Mouse (Mus musculus) limb, embryonic 13.5 days (tissue): Measurements from ENCODE around the gene Rgl3. TPM values are rescaled to one million over a fixed set of nuclear protein-coding genes. Genes with fewer than 3 reads are reported as not detected.
A peak's percentile ranks its signal among the peaks of the same experiment; 100 is the strongest.

Source experiments
- ATAC-seq: fragments of 200-750 bp; cut with Nextera tagmentation; 2 replicates; pipeline ENCODE4 v1.8.0; 2017; ENCODE audit warnings: low read depth, moderate number of reproducible peaks, moderate TSS enrichment; ENCODE audit not compliant: low FRiP score
- H3K27ac ChIP-seq: fragments of 300-500 bp; sonication (generic); 2 replicates; pipeline ENCODE4 v1.5.1; 2015; ENCODE audit warnings: inconsistent platforms, mild to moderate bottlenecking, moderate library complexity
- H3K27me3 ChIP-seq: fragments of 300-500 bp; sonication (generic); 2 replicates; pipeline ENCODE4 v1.6.1; 2015; ENCODE audit warnings: mild to moderate bottlenecking, inconsistent platforms
- H3K36me3 ChIP-seq: fragments of 300-500 bp; sonication (generic); 2 replicates; pipeline ENCODE4 v1.6.1; 2015; ENCODE audit warnings: inconsistent platforms, mild to moderate bottlenecking, moderate library complexity
- H3K4me1 ChIP-seq: fragments of 300-500 bp; sonication (generic); 2 replicates; pipeline ENCODE4 v1.6.1; 2015; ENCODE audit warnings: inconsistent platforms
- H3K4me2 ChIP-seq: fragments of 300-500 bp; sonication (generic); replicated peaks from 2 replicates; pipeline ENCODE4 v1.6.1; 2015; ENCODE audit warnings: inconsistent platforms, mild to moderate bottlenecking, moderate library complexity
- H3K4me3 ChIP-seq: fragments of 300-500 bp; sonication (generic); 2 replicates; pipeline ENCODE4 v1.5.1; 2015; ENCODE audit warnings: moderate library complexity, mild to moderate bottlenecking, inconsistent platforms
- H3K9ac ChIP-seq: fragments of 300-500 bp; sonication (generic); 2 replicates; pipeline ENCODE4 v1.6.1; 2015; ENCODE audit warnings: mild to moderate bottlenecking, inconsistent platforms
- H3K9me3 ChIP-seq: fragments of 300-500 bp; sonication (generic); 2 replicates; pipeline ENCODE4 v1.6.1; 2016; ENCODE audit warnings: inconsistent platforms
- WGBS: fragments of 180-500 bp; shearing (Covaris S2); methylation state at CpG from one replicate; pipeline ENCODE4 v1.1.7; 2015; 5-methylcytosine and 5-hydroxymethylcytosine counted together
- polyA plus RNA-seq: library from polyadenylated mRNA; unstranded; fragments of >200 nt; fragmentation: Nextera tagmentation; extraction: Ambion mirVana; gene quantifications from 2 replicates; pipeline ENCODE4 v1.2.1, GENCODE M21; 2015

Rgl3 gene
- polyA plus RNA-seq, 1 experiment from 2014 or later, result 1.6 TPM

DNA sequence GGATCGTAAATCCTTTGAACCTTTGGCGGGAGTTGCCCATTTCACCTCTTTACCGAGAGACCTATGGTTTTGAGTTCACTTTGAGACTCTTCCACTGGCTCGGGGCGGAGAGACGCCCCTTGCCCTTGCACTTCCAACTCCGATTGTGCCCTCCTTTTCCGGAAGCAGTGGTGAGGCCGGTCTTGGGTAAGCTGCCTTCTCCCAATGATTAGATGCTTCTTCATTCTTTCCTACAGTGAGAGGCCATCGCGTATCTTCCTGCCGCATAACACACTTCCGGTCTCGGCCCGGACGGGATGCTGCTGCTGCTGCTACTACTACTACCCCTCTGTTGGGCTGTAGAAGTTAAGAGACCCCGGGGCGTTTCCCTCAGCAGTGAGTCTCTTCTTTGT, 13.9 kb upstream of the Rgl3 start:
- Histone ChIP-seq H3K27me3 (0 out of 2 replicates have a peak, but pooled peaks cover 2% of the 10 kb centered on the region), H3K27ac (peak overlapping the region; percentile 28; the same call in 1 of the 2 replicates), H3K4me2 (peak overlapping the region; percentile 93), H3K36me3 (peaks cover 44% of the 10 kb centered on the region), H3K4me3 (peak overlapping the region; percentile 67), H3K4me1 (peaks cover 23% of the 10 kb centered on the region), H3K9ac (peak overlapping the region; percentile 78), H3K9me3 (no peaks in the 10 kb centered on the region)
- WGBS, result under 1% methylated on average over 18 of the region's 18 CpGs
- no peak for ATAC-seq

DNA sequence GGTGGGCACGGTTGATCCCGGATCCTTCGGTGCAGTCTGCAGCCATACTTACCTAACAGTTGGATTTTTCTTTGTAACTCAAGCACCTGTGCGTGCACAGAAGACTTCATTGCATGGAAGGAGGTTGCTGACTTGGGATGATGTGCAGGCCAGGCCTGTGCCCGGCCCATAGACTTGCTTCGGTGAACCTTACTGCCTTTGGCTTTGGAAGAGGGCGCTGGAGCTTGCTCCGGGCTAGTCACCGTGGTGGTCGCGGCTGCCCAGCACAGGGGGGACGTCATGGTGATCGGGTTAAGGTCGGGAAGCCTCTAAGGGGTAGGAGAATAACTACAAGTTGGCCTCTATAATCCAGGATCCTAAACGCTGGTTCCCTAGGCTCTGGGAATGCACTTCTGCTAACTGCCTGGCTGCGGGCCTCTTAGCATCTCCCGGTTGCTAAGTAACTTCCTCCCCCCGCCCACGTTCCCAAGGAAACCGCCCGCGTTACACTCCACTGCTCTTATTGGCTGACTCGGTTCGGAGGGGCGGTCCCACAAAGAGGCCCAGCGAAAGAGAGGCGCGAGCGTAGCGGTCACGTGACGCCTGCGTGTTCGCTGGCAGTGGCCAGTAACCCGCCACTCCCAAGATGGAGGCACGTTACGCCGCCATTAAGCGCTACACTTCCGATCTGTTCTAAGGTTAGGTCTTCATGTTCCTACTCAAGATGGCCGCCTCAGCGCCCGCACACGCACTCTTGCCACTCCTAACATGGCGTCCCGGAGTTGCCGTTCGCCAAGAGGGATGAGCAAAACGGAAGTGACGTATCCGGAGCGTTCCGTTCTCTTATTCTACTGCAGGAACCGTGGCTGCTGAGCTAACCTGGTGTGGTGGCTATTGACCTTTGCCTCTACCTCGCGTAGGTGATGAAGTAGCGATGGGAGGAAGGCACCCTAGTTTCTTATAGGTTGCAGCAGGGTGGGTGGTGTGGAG, 13.2 kb upstream of the Rgl3 start, which contains the start of the genes Ccdc151 and Prkcsh:
Ccdc151 (minus strand) TSS at position 441 of the 969 bp plus-strand sequence.
Prkcsh (plus strand) TSS at position 613 of the 969 bp plus-strand sequence.
- Histone ChIP-seq H3K36me3 (peaks cover 37% of the 10 kb centered on the region), H3K4me1 (peaks cover 23% of the 10 kb centered on the region), H3K9ac (peak within 1 kb of the TSS; percentile 78), H3K27ac (peak within 1 kb of the TSS; percentile 28; the same call in 1 of the 2 replicates), H3K4me3 (peak within 1 kb of the TSS; percentile 67), H3K27me3 (0 out of 2 replicates have a peak, but pooled peaks cover 3% of the 10 kb centered on the region), H3K9me3 (no peaks in the 10 kb centered on the region), H3K4me2 (peak within 1 kb of the TSS; percentile 93)
- whole genome bisulfite sequencing, result 6% methylated on average over 57 of the region's 57 CpGs
- ATAC-seq, result peak; percentile 99

GRCm38 (mm10) chr9:22001633-22002032, 12.4 kb upstream of the Rgl3 start:
- Histone ChIP-seq H3K36me3 (peaks cover 29% of the 10 kb centered on the region), H3K4me2 (peak overlapping the region; percentile 63), H3K9ac (no peak overlapping the region), H3K27me3 (0 out of 2 replicates have a peak, but pooled peaks cover 3% of the 10 kb centered on the region), H3K4me1 (peaks cover 23% of the 10 kb centered on the region), H3K9me3 (no peaks in the 10 kb centered on the region), H3K27ac (no peak overlapping the region), H3K4me3 (no peak overlapping the region)
- ATAC-seq, result no peak
- WGBS, result 87% methylated on average over 4 of the region's 4 CpGs

DNA sequence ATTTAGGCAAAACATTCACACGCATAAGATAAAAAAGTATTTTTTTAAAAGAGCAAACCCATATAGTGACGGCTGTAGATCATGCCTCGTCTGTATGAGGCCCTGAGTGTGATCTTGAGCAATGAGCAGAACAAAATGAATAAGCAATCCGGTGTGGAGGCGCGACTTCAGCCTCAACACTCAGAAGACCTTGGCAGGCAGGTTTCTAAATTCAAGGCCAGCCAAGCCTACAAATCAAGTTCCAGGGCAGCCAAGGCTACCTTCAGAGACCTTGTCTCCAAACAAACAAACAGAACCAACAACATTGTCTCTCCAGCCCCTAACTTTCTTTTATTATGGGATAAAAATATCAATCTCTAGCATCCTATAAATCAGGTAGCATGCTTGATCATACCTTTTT, 11.1 kb upstream of the Rgl3 start:
- WGBS, result 91% methylated on average over 6 of the region's 6 CpGs
- Histone ChIP-seq H3K9me3 (no peaks in the 10 kb centered on the region), H3K27me3 (0 out of 2 replicates have a peak, but pooled peaks cover 3% of the 10 kb centered on the region), H3K27ac (no peak overlapping the region), H3K36me3 (peaks cover 16% of the 10 kb centered on the region), H3K4me3 (no peak overlapping the region), H3K4me2 (no peak overlapping the region), H3K4me1 (peaks cover 23% of the 10 kb centered on the region), H3K9ac (no peak overlapping the region)
- ATAC-seq, result no peak

DNA sequence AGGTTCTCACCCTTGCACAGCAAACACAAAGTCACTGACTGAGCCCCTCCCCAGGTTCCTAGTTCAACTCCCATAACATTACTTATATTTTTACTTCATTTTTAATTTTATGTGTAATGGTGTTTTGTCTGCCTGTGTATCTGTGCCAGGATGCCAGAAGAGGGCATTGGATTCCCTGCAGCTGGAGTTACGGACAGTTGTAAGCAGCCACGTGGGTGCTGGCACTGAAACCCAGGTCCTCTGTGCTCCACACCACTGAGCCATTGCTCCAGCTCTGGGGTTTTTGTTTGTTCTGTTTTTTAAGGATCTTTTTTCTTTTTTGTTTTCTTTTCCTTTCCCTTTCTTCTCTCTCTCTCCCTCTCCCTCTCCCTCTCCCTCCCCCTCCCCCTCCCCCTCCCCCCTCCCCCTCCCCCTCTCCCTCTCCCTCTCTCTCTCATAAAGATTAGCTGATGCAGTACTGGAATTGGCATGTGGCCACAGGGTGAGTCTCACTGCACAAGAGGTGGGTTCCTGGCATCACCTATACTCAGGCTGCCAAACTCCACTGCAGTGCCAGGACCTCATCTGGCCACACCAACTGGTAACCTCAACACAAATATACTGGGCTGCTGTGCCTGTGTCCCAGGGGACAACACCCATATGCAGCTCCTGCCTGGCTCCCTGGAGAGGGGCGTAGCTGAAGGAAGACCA, 7.1 kb upstream of the Rgl3 start:
- H3K27ac ChIP-seq, result no peak overlapping the region
- ATAC-seq, result no peak
- H3K9ac ChIP-seq, result no peak overlapping the region
- H3K27me3 ChIP-seq, result peaks cover 36% of the 10 kb centered on the region
- H3K4me1 ChIP-seq, result no peaks in the 10 kb centered on the region
- no peaks in the 10 kb centered on the region for H3K36me3 ChIP-seq
- no peaks in the 10 kb centered on the region for H3K9me3 ChIP-seq
- 86% methylated on average over 3 of the region's 3 CpGs for WGBS
- no peak overlapping the region for H3K4me2 ChIP-seq
- no peak overlapping the region for H3K4me3 ChIP-seq

GRCm38 (mm10) chr9:21992227-21992626, 3.0 kb upstream of the Rgl3 start:
- H3K4me2 ChIP-seq, result no peak overlapping the region
- H3K4me3 ChIP-seq, result no peak overlapping the region
- peaks cover 26% of the 10 kb centered on the region for H3K4me1 ChIP-seq
- no peaks in the 10 kb centered on the region for H3K9me3 ChIP-seq
- H3K36me3 ChIP-seq, result no peaks in the 10 kb centered on the region
- 78% methylated on average over 4 of the region's 4 CpGs for WGBS
- H3K27ac ChIP-seq, result no peak overlapping the region
- no peak overlapping the region for H3K9ac ChIP-seq
- ATAC-seq, result no peak
- H3K27me3 ChIP-seq, result peaks cover 74% of the 10 kb centered on the region

DNA sequence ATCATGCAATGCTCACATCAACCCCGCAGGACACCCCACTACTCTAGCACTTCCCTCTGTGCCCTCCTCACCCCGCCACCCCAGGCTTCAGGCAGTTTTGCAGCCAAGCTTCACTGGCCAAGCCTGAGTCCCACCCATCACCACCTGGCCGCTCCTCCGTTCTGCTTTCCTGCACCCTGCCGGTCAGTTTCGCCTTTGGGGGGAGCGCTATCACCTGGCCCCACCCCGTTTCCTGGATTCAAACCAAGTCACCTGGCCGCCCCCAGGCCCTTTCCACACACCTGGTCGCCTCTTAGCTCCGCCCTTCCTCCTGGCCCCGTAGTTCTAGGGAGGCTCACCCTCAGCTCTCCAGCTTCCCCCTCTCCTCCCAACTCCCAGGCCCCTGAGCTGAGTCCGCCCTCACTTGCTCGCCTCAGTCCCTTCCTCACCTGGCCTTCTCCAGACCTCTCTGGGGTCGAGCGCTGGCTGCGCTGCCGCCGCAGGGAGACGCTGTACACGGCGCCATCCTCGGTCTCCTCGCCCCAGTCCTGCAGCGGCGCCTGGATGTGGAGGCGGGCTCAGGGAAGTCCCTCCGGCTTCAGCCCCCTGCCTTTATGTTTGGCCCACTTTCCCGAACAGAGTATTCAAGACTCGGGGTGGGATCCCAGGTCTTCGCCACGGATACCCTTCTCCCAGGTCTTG, 685 bp downstream of the Rgl3 start:
- Histone ChIP-seq H3K4me3 (peak overlapping the region; percentile 45), H3K9me3 (no peaks in the 10 kb centered on the region), H3K27ac (no peak overlapping the region), H3K36me3 (no peaks in the 10 kb centered on the region), H3K27me3 (peaks cover 94% of the 10 kb centered on the region), H3K4me1 (peaks cover 26% of the 10 kb centered on the region), H3K9ac (peak overlapping the region; percentile 63), H3K4me2 (peak overlapping the region; percentile 76)
- ATAC-seq, result no peak
- 1% methylated on average over 32 of the region's 32 CpGs for WGBS

DNA sequence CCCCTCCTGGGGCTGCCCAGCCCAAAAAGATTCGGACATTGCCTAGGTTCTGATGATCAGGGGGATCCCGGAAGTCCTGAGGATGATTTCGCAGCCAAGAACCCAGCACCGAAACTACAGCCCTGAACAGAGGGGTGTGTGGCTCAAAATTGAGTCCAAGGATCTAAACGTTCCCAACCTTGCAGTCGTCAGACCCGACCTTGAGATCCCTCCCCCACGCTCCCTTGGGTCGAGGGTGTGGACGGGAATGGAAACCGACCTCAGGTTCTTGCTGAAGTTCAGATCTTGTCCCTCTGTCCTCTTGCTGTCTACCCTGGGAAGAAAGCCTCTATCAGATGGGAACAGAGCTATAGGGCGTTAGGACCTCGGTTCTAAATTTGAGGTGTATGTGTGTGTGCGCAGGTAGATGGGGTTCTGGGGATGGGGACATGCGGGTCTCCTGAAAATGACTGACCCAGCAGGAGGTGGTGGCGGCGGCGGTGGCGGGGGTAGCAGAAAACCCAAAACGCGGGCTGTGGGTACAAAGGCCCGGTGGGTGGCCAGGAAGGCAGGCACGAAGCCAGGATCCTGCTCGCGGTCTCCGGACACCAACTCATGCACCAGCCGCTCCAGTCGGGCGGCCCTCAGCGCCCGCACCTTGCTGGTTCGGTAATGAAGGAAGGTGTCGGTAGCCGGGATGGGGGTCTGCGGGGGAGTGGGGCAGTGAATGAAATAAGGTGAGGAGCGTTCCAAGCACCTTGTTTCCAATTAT, 1.5 kb downstream of the Rgl3 start:
- Histone ChIP-seq H3K4me3 (peak overlapping the region; percentile 45), H3K27me3 (peaks cover 90% of the 10 kb centered on the region), H3K4me1 (peaks cover 26% of the 10 kb centered on the region), H3K9me3 (no peaks in the 10 kb centered on the region), H3K27ac (no peak overlapping the region), H3K9ac (no peak overlapping the region), H3K36me3 (no peaks in the 10 kb centered on the region), H3K4me2 (peak overlapping the region; percentile 76)
- no peak for ATAC-seq
- WGBS, result 8% methylated on average over 36 of the region's 36 CpGs

DNA sequence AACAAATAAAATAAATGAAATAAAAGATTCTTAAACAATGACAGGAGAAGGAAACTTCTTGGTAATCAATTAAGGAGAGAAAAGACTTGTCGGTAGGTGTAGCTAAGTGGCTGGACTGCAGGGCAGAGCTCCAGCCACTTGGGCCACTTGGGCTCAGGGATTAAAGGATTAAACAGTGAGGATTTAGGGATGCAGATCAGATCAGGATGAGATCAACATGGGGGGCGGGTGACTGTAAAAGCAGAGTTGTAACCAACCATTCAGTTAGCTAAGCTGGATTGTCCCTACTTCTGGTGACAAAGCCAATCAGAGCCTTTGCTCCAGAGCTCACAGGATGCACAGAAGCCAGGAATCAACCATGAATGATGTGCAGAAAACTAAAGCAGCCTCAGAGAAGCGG, 5.3 kb downstream of the Rgl3 start:
- ATAC-seq, result no peak
- 36% methylated on average over 3 of the region's 3 CpGs for whole genome bisulfite sequencing
- peaks cover 52% of the 10 kb centered on the region for H3K27me3 ChIP-seq

DNA sequence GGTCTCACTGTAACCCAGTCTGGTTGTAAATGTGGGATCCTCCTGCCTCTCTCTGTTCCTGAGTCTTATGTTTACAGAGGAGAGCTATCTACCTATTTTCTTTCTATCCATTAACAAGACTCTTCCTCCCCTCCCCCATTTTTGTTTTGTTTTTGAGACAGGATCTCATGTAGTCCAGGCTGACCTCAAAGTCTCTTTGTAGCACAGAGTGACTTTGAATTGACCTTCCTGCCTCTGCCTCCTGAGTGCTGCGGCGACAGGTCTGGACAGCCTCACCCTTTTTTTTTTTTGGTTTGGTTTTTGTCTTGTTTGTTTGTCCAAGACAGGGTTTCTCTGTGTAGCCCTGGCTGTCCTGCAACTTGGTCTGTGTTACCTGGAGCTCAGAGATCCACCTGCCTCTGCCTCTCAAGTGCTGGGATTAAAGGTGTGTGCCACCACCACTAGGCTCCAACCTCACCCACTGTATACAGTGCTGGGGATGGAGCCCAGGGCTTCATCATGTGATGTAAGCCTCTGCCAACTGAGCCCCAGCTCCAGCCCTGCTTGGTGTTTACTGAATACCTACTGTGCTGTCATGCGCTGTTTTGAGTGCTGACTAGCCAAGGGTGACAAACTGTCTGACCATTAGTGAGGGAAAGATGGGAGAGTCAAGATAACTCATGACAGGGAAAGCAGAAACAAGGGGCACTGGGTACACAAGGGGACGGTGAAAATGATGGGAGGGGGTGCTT, 10.7 kb downstream of the Rgl3 start:
- Histone ChIP-seq H3K27ac (no peak overlapping the region), H3K4me3 (no peak overlapping the region), H3K9ac (no peak overlapping the region), H3K36me3 (no peaks in the 10 kb centered on the region), H3K27me3 (peaks cover 4% of the 10 kb centered on the region; the same call in 1 of the 2 replicates), H3K4me1 (no peaks in the 10 kb centered on the region), H3K4me2 (no peak overlapping the region), H3K9me3 (no peaks in the 10 kb centered on the region)
- ATAC-seq, result no peak
- 92% methylated on average over 4 of the region's 4 CpGs for WGBS

More for the DNA sequence above, 5.3 kb downstream of the Rgl3 start:
- Histone ChIP-seq H3K9me3 (no peaks in the 10 kb centered on the region), H3K27ac (no peak overlapping the region), H3K4me1 (peaks cover 12% of the 10 kb centered on the region), H3K36me3 (no peaks in the 10 kb centered on the region), H3K9ac (no peak overlapping the region), H3K4me2 (no peak overlapping the region), H3K4me3 (no peak overlapping the region)

DNA sequence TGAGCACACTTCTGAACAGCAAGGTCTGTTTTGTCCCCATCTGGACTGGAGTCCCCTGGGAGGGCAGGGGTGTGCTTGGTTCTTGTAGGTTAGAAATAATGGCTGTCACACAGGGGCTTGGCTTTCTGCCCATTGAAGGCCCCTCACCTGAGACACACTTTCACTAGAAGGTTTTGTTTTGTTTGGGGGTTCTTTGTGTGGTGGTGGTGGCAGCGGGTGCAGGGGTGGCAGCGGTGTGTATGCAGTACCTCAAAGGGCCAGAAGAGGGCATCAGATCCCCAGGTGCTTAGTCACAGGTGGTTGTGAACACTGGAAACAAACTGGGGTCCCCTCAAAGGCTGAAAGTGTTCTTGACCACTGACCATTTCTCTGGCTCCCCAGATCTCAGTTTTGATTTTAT, 11.3 kb downstream of the Rgl3 start:
- Histone ChIP-seq H3K4me1 (no peaks in the 10 kb centered on the region), H3K36me3 (no peaks in the 10 kb centered on the region), H3K27me3 (no peaks in the 10 kb centered on the region), H3K4me3 (no peak overlapping the region), H3K9me3 (no peaks in the 10 kb centered on the region), H3K27ac (no peak overlapping the region), H3K4me2 (no peak overlapping the region), H3K9ac (no peak overlapping the region)
- ATAC-seq, result no peak
- WGBS, result 26% methylated on average over 2 of the region's 2 CpGs
